Comparison of ENCODE assay signal across 8 mouse cellular contexts in the genomic region with DNA sequence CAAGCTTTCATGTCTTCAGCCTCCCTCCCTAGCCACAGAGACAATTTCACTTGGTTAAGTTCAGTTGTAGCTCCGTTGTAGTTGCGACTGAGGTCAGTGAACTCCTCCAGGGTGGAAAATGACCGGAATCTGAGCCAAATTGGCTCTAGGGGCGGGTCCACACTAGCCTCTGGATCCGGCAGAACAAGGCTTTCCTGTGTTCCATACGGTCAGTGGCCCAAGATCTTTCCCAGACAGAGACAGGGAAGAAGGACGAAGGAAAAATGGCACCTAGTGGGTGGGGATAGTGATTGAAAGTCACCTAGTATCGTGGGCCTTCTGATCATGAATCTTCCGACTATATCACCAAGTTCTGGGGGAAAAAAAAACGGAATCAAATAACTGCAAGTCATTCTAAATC. TPM values are rescaled to one million over a fixed set of nuclear protein-coding genes. Genes with fewer than 3 reads are reported as not detected.
DNase-seq lines count a peak whose midpoint lies in the region; ATAC-seq and TF ChIP-seq lines count a peak whose summit lies in the region.

No protein-coding gene starts in this region.

- ATAC-seq in cerebellum, adult (ENCODE audit: insufficient number of reproducible peaks, low FRiP score, low TSS enrichment), result peak; percentile 6
- no peak for ATAC-seq in stomach, embryonic 16.5 days (ENCODE audit: insufficient read depth, low FRiP score)

- no peak for TF ChIP-seq POLR2A in heart, adult 2 months (IDR thresholded peaks at IDR 0.05; ENCODE audit: insufficient read depth, low read depth, low read length)
- no peak for TF ChIP-seq POLR2A in lung, adult 2 months (IDR thresholded peaks at IDR 0.05; ENCODE audit: borderline replicate concordance, extremely low read depth, low read depth, low read length)

- H3K27ac ChIP-seq in heart, adult 2 months, result no peak overlapping the region; the same call in 1 of the 2 replicates
- H3K27ac ChIP-seq in stomach, embryonic 16.5 days (ENCODE audit: low read length), result no peak overlapping the region

- WGBS in heart, adult 2 months, result 28% methylated on average over 10 of the region's 10 CpGs
- 39% methylated on average over 10 of the region's 10 CpGs for WGBS in lung, adult 2 months
- WGBS in stomach, embryonic 16.5 days, result 28% methylated on average over 10 of the region's 10 CpGs

- H3K9me3 ChIP-seq in stomach, embryonic 16.5 days (replicated peaks; ENCODE audit: control insufficient read depth, low read length), result no peaks in the 10 kb centered on the region

- peak overlapping the region; percentile 67 for H3K4me3 ChIP-seq in heart, adult 2 months
- H3K4me3 ChIP-seq in lung, adult 2 months (replicated peaks; ENCODE audit: extremely low read depth, low read depth, low read length), result peak overlapping the region; percentile 69
- H3K4me3 ChIP-seq in stomach, embryonic 16.5 days (replicated peaks; ENCODE audit: low read length), result peak overlapping the region; percentile 79

- H3K79me2 ChIP-seq in heart, adult 2 months (replicated peaks; ENCODE audit: control insufficient read depth, insufficient read depth, low read length), result no peaks in the 10 kb centered on the region

- no peaks in the 10 kb centered on the region for H3K27me3 ChIP-seq in heart, adult 2 months (ENCODE audit: control insufficient read depth, insufficient read depth, low read length)
- H3K27me3 ChIP-seq in stomach, embryonic 16.5 days (ENCODE audit: control insufficient read depth, insufficient read depth, low read length), result no peaks in the 10 kb centered on the region

- peaks cover 3% of the 10 kb centered on the region; the same call in 1 of the 2 replicates for H3K4me1 ChIP-seq in heart, adult 2 months (ENCODE audit: control insufficient read depth, insufficient read depth, low read length)
- H3K4me1 ChIP-seq in lung, adult 2 months (ENCODE audit: control insufficient read depth, insufficient read depth, low read length), result peaks cover 5% of the 10 kb centered on the region
- H3K4me1 ChIP-seq in stomach, embryonic 16.5 days (ENCODE audit: control insufficient read depth, insufficient read depth, low read length), result peaks cover 19% of the 10 kb centered on the region

- DNase-seq in cerebellum, adult 9-11 months, result no peak
- peak; percentile 51 to 56 for DNase-seq in heart, adult 2 months
- DNase-seq in kidney, adult 11 months, result peak; percentile 64
- no peak for DNase-seq in lung, adult 2 months
- DNase-seq in urinary bladder, postnatal 25 days (ENCODE audit: low spot score), result no peak
- no peak for DNase-seq in ovary, postnatal 14 days (ENCODE audit: low spot score)

- H3K9ac ChIP-seq in heart, adult 2 months (ENCODE audit: low read depth, low read length), result no peak overlapping the region
- peak overlapping the region; percentile 95; the same call in 1 of the 2 replicates for H3K9ac ChIP-seq in stomach, embryonic 16.5 days (ENCODE audit: low read length)

- TF ChIP-seq EP300 in heart, adult 2 months (IDR thresholded peaks at IDR 0.05; ENCODE audit: insufficient read depth, low read depth, low read length), result no peak

- intact Hi-C loops in heart, adult 2 months (cut with DNase I), result no loop called here

- H3K36me3 ChIP-seq in heart, adult 2 months (ENCODE audit: control insufficient read depth, insufficient read depth, low read length), result no peaks in the 10 kb centered on the region
- H3K36me3 ChIP-seq in stomach, embryonic 16.5 days (ENCODE audit: control insufficient read depth, insufficient read depth, low read length), result no peaks in the 10 kb centered on the region

- no peak for TF ChIP-seq CTCF in heart, adult 2 months (IDR thresholded peaks at IDR 0.05)
- TF ChIP-seq CTCF in lung, adult 2 months (IDR thresholded peaks at IDR 0.05; ENCODE audit: insufficient read depth, low read length), result no peak

- H3K4me2 ChIP-seq in stomach, embryonic 16.5 days (ENCODE audit: low read depth, low read length), result peak overlapping the region; percentile 97

RNA-seq across cellular contexts. Expression of gene Farp1, which starts 0.5 kb away (rescaled TPM):
- total RNA-seq in heart, adult 2 months (2021), result 10 to 100 TPM; 10.9 to 11.1 TPM
- polyA plus RNA-seq in heart, adult 2 months (2012; rRNA removed), result 6.4 and 7.3 TPM in 2 replicates
- 37.2 and 42.3 TPM in 2 replicates for polyA plus RNA-seq in lung, adult 2 months (2012; rRNA removed)
- 14.5 and 15.2 TPM in 2 replicates for polyA plus RNA-seq in stomach, embryonic 16.5 days (2015; fragmentation: Nextera tagmentation; extraction: Ambion mirVana)

Comparison
In these comparisons a context has a peak if more than half of its experiments do, and no peak if none do; other contexts are left out.
1. DNase-seq: peak in heart, adult 2 months (2 of 2) and kidney, adult 11 months (single experiment); none in cerebellum, adult 9-11 months (single experiment), lung, adult 2 months (single experiment), urinary bladder, postnatal 25 days (single experiment) and ovary, postnatal 14 days (single experiment).
2. Peak in every context shown above with its lines, with median percentiles within 50 percentile points of each other: H3K4me3 ChIP-seq.